Mouse (Mus musculus) testis, adult 2 months (tissue): ENCODE results near the gene Tbkbp1.

ENCODE experiments used
- CTCF ChIP-seq: fragments of 200-500 bp; IDR thresholded peaks from 2 replicates; pipeline ENCODE4 v1.5.1; 2012; ENCODE audit warnings: low read depth, mild to moderate bottlenecking, inconsistent platforms, low read length, moderate library complexity; ENCODE audit not compliant: control insufficient read depth, insufficient read depth, insufficient replicate concordance
- POLR2A ChIP-seq: fragments of 200-500 bp; IDR thresholded peaks from 2 replicates; pipeline ENCODE4 v1.6.1; 2012; ENCODE audit warnings: low read depth, mild to moderate bottlenecking, inconsistent platforms, low read length, moderate library complexity; ENCODE audit not compliant: control insufficient read depth

- TF ChIP-seq CTCF: no peak
- no peak for TF ChIP-seq POLR2A
Measured at GRCm38 (mm10) chr11:97152023-97152426, 730 bp upstream of the Tbkbp1 start.
